Mouse (Mus musculus): Measurements from ENCODE around the gene Slc4a2. TPM values are rescaled to one million over a fixed set of nuclear protein-coding genes. Genes with fewer than 3 reads are reported as not detected.

The Slc4a2 gene
- polyA plus RNA-seq (2015; fragmentation: Illumina TruSeq; extraction: RNeasy Lipid Tissue Mini Kit (QIAGEN cat#74804); ENCODE audit: insufficient read depth, low replicate concordance) = 19.8 TPM

DNA sequence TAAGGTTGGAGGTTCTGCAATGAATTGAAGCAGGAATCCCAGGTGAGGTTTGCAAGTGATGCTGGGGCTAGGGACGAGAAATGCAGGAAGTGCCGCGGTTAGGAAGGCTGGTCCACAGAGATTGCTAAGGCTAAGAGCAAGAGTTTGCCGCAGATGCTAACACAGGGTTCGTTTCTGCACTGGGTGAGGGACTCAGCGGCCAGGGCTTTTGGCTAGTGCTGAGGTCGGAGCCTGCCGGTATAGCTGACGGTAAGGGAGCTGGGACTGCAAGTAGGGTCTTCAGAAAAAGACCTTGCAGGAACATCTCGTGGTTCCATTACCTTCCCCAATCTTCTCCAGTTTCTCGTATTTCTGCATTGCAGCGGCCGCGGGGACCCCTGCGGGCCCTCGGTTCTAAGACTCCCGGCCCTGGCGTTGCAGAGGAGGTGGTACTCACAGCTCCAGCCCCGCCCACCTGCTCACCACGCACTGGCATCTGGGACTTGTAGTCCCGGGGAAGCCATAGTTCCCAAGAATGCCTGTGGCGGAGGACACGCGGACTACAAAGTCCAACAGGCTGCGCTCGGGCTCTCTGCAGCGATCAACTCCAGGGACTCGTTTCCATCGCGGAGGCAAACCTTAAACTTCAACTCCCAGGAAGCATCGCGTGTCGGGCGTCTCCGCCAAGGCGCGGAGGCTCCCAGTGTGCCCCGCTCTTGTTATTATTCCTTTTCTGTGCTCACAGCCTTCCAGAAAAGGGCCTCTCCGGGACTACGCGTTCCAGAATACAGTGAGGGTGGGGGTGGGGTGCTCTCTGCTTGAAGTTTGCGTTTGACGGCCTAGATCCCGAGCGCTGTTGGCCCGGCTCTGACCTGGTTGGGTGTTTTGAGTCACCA lies at the start of gene Slc4a2, which contains the start of gene Cdk5:
TSS of gene Slc4a2 (plus strand) at position 709 of the 875 bp plus-strand sequence.
TSS of gene Cdk5 (minus strand) at position 402 of the 875 bp plus-strand sequence.

DNA sequence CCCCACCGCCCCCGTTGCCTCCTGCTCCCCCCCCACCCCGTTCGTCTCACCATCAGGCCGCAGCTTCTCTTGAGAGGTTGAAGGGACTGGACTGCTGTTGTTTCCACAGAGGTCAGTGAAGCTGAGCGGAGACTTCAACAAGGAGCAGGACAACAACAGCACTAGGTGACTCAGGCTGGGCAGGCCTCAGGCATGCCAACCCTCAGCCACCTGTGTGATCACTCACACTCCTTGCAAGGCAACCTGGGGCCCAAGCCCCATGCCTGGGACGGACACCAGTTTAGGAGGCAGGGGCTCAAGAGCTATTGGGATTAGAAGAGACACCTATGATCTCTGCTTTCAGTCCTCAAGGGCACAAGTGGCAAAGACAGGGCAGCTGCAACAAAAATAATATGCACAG lies 31.8 kb upstream of the Slc4a2 start, which contains the start of gene Atg9b:
TSS of gene Atg9b (minus strand) at position 280 of the 400 bp plus-strand sequence.

DNA sequence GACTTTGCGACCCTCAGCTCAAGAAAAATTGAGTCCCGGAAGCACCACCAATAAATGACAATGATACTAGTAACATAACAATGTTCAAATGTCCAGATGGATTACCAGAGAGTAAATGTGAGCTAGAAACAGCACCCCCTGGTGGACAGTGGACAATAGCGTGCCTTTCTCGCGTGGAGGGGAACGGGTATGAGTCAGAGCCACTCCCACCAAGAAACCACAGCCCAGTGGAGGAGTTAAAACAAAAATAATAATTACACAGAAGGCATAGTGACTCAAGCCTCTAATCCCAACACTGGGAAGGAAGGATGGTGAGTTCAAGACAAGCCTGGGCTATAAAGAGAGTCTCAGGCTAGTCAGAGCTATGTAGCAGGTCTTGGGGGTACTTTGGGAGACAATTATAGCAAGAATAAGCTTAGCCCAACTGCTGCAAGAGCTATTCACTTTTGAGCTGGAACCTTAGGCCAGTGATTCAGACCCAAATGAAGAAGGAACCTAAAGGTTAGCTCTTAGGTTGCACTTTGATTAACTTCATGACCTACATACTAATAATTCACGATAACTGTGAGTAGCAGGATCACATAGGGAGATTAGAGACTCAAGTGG lies 30.1 kb upstream of the Slc4a2 start, which contains the start of gene Abcb8:
TSS of gene Abcb8 (plus strand) at position 272 of the 606 bp plus-strand sequence.

DNA sequence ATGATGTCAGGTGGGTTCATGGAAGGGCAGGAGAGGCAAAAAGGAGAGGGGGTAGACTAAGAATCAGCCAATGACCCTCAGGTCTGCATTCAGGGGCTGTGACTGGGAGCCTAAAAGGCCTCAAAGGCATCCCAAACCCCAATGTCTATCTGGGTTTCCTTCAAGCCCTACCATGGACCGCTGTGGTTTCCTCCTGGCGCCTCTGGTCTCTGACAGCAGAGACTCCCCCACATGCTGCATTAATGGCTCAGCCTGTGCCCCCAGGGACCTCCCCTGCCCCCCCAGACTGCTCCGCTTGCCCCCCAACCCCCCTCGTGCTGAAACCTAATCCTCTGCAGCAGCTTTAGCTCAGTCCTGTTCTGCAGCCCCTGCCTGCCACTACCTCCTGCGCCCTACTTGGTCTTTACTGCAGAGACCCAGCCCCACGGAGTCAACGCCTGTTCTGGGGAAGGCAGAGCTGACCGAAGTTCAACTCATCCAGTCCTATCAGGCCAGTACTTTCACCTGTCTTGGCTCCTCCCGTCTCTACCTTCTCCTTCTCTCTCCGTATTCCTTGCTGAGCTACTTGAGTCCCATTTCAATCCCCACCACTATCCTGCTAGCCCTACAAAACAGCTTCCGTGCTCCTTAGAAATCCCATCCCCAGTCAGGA lies 10.5 kb upstream of the Slc4a2 start, which contains the start of gene Asic3:
TSS of gene Asic3 (plus strand) at position 351 of the 652 bp plus-strand sequence.

DNA sequence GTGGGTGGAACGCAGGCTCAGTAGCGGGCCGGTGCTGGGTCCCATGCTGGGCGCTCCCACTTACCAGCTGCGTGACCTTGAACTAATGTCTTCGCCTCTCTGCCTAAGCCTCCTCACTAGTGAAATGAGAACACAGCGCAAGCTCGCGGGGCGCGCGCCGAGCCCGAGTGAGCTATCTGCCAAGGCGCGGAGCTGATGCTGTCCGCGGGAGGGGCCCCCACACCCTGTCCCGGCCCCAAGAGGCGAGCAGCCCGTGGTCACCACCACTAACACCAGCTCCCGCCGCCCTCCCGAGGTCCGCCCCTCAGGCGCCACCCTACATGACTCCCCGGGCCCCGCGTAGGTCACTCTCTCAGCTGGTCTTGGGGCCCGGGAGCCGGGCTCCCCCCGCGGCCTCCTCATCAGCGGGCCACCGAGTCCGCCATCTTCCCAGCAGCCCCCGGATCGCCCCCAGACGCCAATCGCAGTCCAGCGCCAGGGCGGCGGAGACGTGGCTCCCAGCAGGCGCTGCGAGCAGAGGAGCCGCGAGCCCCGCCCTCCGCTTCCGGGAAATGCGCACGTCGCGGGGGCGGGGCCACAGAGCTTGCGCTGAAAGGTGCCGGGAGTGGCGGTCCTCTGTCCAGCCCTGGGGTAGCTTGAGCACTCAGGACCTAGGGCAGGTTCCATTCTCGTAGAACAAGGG lies 21.2 kb downstream of the Slc4a2 start, which contains the start of gene Fastk:
TSS of gene Fastk (minus strand) at position 542 of the 682 bp plus-strand sequence.

DNA sequence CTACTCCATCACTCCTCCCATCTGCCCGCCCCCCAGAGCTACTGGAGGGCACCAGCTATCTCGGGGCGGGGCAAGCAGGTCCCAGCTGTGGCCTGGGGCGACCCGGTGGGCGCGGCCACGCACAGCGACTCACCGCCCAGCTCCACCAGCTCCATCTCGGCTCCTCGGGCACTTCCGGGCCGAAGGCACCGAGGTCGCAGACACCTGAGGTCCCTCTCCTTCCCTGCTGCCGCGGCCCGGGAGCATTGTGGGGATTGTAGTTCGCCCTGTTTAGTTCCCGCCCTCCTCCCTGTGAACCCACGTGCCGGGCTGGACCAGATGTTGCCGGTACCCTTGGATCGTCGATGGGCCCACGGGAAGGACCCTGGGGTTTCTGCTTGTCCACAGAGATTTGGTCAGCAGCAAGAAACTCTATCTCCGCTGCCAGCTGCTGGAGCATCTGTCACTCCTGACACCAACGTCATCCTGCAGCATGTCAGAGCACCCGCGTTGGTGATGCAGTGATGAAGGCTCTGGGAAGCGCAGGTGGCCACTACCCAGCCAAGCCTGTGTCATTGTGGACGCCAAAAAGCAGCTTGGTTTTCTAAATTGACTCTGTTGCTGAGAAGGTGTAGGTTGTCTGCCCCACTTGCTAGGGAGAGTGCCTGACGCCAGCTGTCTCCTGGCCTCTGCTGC lies 24.1 kb downstream of the Slc4a2 start, which contains the start of gene Tmub1:
TSS of gene Tmub1 (minus strand) at position 231 of the 675 bp plus-strand sequence.

DNA sequence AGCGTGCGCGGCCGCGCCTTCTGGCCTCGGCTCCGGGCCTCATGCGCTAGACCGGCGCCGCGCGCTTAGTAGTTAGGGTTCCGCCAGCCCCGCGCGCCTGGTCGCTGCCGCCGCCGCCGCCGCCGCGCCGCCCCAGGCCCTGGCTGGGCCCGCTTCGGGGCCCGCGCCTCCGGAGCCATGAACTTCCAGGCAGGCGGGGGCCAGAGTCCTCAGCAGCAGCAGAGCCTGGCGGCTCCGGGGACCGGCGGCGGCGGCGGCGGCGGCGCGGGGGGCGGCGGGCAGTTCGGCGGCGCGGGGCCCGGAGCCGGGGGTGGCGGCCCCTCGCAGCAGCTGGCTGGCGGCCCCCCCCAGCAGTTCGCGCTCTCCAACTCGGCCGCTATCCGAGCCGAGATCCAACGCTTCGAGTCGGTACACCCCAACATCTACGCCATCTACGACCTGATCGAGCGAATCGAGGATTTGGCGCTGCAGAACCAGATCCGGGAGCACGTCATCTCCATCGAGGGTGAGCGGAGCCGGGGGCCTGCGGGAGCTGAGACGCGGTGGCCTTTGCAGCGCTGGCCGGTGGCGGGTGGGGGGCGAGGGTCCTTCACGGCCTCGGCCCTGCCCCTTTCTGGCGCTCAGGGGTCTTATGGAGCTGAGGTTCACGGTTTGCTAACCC lies 28.5 kb downstream of the Slc4a2 start, which contains the start of gene Agap3:
TSS of gene Agap3 (plus strand) at position 148 of the 661 bp plus-strand sequence.

Other genes with a start within 250 kb of the Slc4a2 start
- 0.37 TPM for gene Kcnh2, start 72.2 kb upstream of the Slc4a2 start, polyA plus RNA-seq (2015; fragmentation: Illumina TruSeq; extraction: RNeasy Lipid Tissue Mini Kit (QIAGEN cat#74804); ENCODE audit: insufficient read depth, low replicate concordance)
- 1.1 TPM for gene Nos3, start 59.0 kb upstream of the Slc4a2 start, polyA plus RNA-seq (2015; fragmentation: Illumina TruSeq; extraction: RNeasy Lipid Tissue Mini Kit (QIAGEN cat#74804); ENCODE audit: insufficient read depth, low replicate concordance)
- gene Atg9b, start 31.7 kb upstream of the Slc4a2 start, polyA plus RNA-seq (2015; fragmentation: Illumina TruSeq; extraction: RNeasy Lipid Tissue Mini Kit (QIAGEN cat#74804); ENCODE audit: insufficient read depth, low replicate concordance) = 0.62 TPM
- 6.2 TPM for gene Abcb8, start 30.2 kb upstream of the Slc4a2 start, polyA plus RNA-seq (2015; fragmentation: Illumina TruSeq; extraction: RNeasy Lipid Tissue Mini Kit (QIAGEN cat#74804); ENCODE audit: insufficient read depth, low replicate concordance)
- gene Asic3, start 10.4 kb upstream of the Slc4a2 start, polyA plus RNA-seq (2015; fragmentation: Illumina TruSeq; extraction: RNeasy Lipid Tissue Mini Kit (QIAGEN cat#74804); ENCODE audit: insufficient read depth, low replicate concordance) = not detected
- gene Cdk5, start 307 bp upstream of the Slc4a2 start, polyA plus RNA-seq (2015; fragmentation: Illumina TruSeq; extraction: RNeasy Lipid Tissue Mini Kit (QIAGEN cat#74804); ENCODE audit: insufficient read depth, low replicate concordance) = 25.2 TPM
- gene Fastk, start 21.4 kb downstream of the Slc4a2 start, polyA plus RNA-seq (2015; fragmentation: Illumina TruSeq; extraction: RNeasy Lipid Tissue Mini Kit (QIAGEN cat#74804); ENCODE audit: insufficient read depth, low replicate concordance) = 28.1 TPM
- 4.7 TPM for gene Tmub1, start 24.0 kb downstream of the Slc4a2 start, polyA plus RNA-seq (2015; fragmentation: Illumina TruSeq; extraction: RNeasy Lipid Tissue Mini Kit (QIAGEN cat#74804); ENCODE audit: insufficient read depth, low replicate concordance)
- 12.0 TPM for gene Agap3, start 28.3 kb downstream of the Slc4a2 start, polyA plus RNA-seq (2015; fragmentation: Illumina TruSeq; extraction: RNeasy Lipid Tissue Mini Kit (QIAGEN cat#74804); ENCODE audit: insufficient read depth, low replicate concordance)
- not detected for gene Gbx1, start 103.4 kb downstream of the Slc4a2 start, polyA plus RNA-seq (2015; fragmentation: Illumina TruSeq; extraction: RNeasy Lipid Tissue Mini Kit (QIAGEN cat#74804); ENCODE audit: insufficient read depth, low replicate concordance)
- not detected for gene Asb10, start 117.1 kb downstream of the Slc4a2 start, polyA plus RNA-seq (2015; fragmentation: Illumina TruSeq; extraction: RNeasy Lipid Tissue Mini Kit (QIAGEN cat#74804); ENCODE audit: insufficient read depth, low replicate concordance)
- not detected for gene 4931409K22Rik, start 133.0 kb downstream of the Slc4a2 start, polyA plus RNA-seq (2015; fragmentation: Illumina TruSeq; extraction: RNeasy Lipid Tissue Mini Kit (QIAGEN cat#74804); ENCODE audit: insufficient read depth, low replicate concordance)
- gene Abcf2, start 153.6 kb downstream of the Slc4a2 start, polyA plus RNA-seq (2015; fragmentation: Illumina TruSeq; extraction: RNeasy Lipid Tissue Mini Kit (QIAGEN cat#74804); ENCODE audit: insufficient read depth, low replicate concordance) = 36.5 TPM
- 9.1 TPM for gene Chpf2, start 162.9 kb downstream of the Slc4a2 start, polyA plus RNA-seq (2015; fragmentation: Illumina TruSeq; extraction: RNeasy Lipid Tissue Mini Kit (QIAGEN cat#74804); ENCODE audit: insufficient read depth, low replicate concordance)
- 2.1 TPM for gene Smarcd3, start 200.6 kb downstream of the Slc4a2 start, polyA plus RNA-seq (2015; fragmentation: Illumina TruSeq; extraction: RNeasy Lipid Tissue Mini Kit (QIAGEN cat#74804); ENCODE audit: insufficient read depth, low replicate concordance)